Mouse (Mus musculus): ENCODE data around the gene Heg1. TPM values are rescaled to one million over a fixed set of nuclear protein-coding genes. Genes with fewer than 3 reads are reported as not detected.

Heg1 gene
- polyA plus RNA-seq, 1 experiment from 2014 or later, result 19.9 TPM

DNA sequence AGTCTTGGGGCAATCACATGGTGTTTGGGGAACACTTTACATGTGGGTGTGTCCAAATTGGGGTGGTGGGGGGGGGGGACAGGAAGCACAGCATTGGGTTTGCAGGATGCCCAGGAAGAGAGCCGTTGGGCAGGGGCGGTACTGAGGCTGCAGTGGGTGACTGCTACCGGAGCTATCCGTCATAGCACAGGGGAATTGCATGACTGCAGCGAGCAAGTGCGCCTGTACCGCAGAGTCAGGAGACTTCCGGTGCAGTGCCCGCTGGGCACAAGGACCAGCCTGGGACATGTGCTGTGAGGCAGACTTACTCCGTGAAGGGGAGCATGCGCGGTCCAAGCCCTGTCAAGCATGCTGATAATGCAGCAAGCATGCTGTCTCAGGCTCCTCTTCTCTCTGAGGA, 67.4 kb downstream of the Heg1 start:
- H3K4me3 ChIP-seq (replicated peaks), result peak overlapping the region; percentile 8
- H3K27me3 ChIP-seq, result no peaks in the 10 kb centered on the region
- peaks cover 31% of the 10 kb centered on the region for H3K36me3 ChIP-seq
- no peaks in the 10 kb centered on the region for H3K4me1 ChIP-seq
- no peaks in the 10 kb centered on the region for H3K9me3 ChIP-seq (replicated peaks)
- H3K9ac ChIP-seq, result no peak overlapping the region
- H3K4me2 ChIP-seq, result peak overlapping the region; percentile 43
- 59% methylated on average over 12 of the region's 12 CpGs for WGBS
- no peak for ATAC-seq (replicated peaks; ENCODE audit: low FRiP score)
- H3K27ac ChIP-seq, result no peak overlapping the region

DNA sequence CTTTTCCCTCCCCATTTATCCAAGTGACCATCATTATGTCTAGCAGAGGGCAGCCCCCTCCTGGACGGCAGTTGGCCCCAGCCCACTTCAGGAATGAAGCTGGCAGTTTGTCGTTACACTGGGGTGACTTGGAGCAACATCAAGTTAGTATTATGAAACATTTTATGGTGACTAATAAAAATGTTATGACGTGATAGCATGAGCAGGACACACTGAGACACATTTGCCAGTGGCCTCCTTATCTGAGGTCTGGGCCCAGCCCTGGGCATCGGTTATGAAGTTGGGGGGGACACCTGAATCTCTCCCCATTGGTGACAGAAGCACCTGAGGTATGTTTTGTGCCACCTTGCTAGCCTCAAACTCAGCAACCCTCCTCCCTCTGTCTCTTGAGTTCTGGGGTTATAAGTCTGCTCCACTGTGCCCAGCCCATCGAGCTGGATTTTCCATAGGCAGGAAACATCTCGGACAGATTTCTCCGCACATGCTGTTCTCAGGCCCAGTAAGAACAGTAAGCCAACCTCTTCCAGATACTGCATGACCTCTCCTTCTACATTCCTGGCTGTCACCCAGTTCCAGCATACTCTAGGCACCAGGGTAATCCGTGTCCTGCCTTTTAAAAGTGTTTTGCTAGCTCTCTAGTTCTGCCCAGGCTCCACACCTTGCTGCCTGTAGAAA, 68.9 kb downstream of the Heg1 start:
- H3K36me3 ChIP-seq, result peaks cover 34% of the 10 kb centered on the region
- no peak overlapping the region for H3K27ac ChIP-seq
- H3K9me3 ChIP-seq (replicated peaks), result no peaks in the 10 kb centered on the region
- no peaks in the 10 kb centered on the region for H3K27me3 ChIP-seq
- no peak for ATAC-seq (replicated peaks; ENCODE audit: low FRiP score)
- WGBS, result 80% methylated on average over 8 of the region's 8 CpGs
- H3K9ac ChIP-seq, result no peak overlapping the region
- H3K4me3 ChIP-seq (replicated peaks), result no peak overlapping the region
- no peaks in the 10 kb centered on the region for H3K4me1 ChIP-seq
- H3K4me2 ChIP-seq, result no peak overlapping the region

GRCm38 (mm10) chr16:33755293-33755692, 71.1 kb downstream of the Heg1 start:
- no peak overlapping the region for H3K4me2 ChIP-seq
- H3K9ac ChIP-seq, result no peak overlapping the region
- H3K4me3 ChIP-seq (replicated peaks), result no peak overlapping the region
- no peaks in the 10 kb centered on the region for H3K4me1 ChIP-seq
- H3K9me3 ChIP-seq (replicated peaks), result no peaks in the 10 kb centered on the region
- no peak for ATAC-seq (replicated peaks; ENCODE audit: low FRiP score)
- no peak overlapping the region for H3K27ac ChIP-seq
- WGBS, result 78% methylated on average over 8 of the region's 8 CpGs
- no peaks in the 10 kb centered on the region for H3K27me3 ChIP-seq
- H3K36me3 ChIP-seq, result peaks cover 33% of the 10 kb centered on the region

DNA sequence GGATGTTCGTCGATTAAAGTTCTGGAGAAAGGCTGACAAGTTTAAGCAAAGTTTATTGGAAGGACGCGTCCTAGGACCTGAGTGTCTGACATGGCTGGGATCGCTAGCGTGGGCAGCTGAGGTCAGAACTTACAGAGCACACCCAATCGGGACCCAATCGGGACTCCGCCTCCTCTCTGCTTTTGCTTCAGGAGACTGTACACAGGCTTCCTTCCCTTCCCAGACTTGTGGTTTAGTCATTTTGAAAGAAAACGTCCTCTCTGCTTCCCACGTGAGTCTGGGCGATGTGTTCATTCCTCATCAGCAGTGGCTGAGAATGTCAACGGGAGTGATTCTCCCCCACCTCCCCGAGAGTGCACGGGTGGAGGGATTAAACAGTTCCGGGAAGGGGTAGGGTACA, 71.8 kb downstream of the Heg1 start:
- no peak overlapping the region for H3K27ac ChIP-seq
- 74% methylated on average over 16 of the region's 16 CpGs for WGBS
- no peak for ATAC-seq (replicated peaks; ENCODE audit: low FRiP score)
- H3K4me1 ChIP-seq, result peaks cover 3% of the 10 kb centered on the region; the same call in 1 of the 2 replicates
- H3K27me3 ChIP-seq, result no peaks in the 10 kb centered on the region
- no peaks in the 10 kb centered on the region for H3K9me3 ChIP-seq (replicated peaks)
- H3K9ac ChIP-seq, result no peak overlapping the region
- H3K4me3 ChIP-seq (replicated peaks), result no peak overlapping the region
- H3K4me2 ChIP-seq, result no peak overlapping the region
- peaks cover 35% of the 10 kb centered on the region for H3K36me3 ChIP-seq

GRCm38 (mm10) chr16:33756396-33756795, 72.2 kb downstream of the Heg1 start:
- peaks cover 3% of the 10 kb centered on the region; the same call in 1 of the 2 replicates for H3K4me1 ChIP-seq
- ATAC-seq (replicated peaks; ENCODE audit: low FRiP score), result no peak
- WGBS, result 74% methylated on average over 6 of the region's 6 CpGs

DNA sequence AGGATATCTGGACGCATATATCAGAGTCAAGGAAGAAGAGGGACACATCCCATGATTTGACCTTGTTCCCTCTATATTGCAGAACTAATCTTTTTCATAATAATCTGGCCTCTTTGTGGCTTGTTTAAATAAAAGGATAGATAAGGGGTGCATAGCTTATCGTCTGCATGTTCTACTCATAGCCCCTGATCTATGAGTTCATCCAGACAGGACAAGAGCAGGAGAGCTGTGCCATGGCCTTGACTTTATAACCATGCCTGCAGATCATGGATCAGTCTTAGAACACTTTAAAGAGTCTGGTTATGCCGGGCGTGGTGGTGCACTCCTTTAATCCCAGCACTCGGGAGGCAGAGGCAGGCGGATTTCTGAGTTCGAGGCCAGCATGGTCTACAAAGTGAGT, 75.0 kb downstream of the Heg1 start:
- Histone ChIP-seq H3K9me3 (replicated peaks) (no peaks in the 10 kb centered on the region), H3K27me3 (no peaks in the 10 kb centered on the region), H3K4me1 (peaks cover 3% of the 10 kb centered on the region; the same call in 1 of the 2 replicates), H3K36me3 (peaks cover 25% of the 10 kb centered on the region), H3K9ac (no peak overlapping the region), H3K27ac (no peak overlapping the region), H3K4me2 (no peak overlapping the region), H3K4me3 (replicated peaks) (no peak overlapping the region)
- WGBS, result 89% methylated on average over 7 of the region's 7 CpGs
- no peak for ATAC-seq (replicated peaks; ENCODE audit: low FRiP score)

More at GRCm38 (mm10) chr16:33756396-33756795, 72.2 kb downstream of the Heg1 start:
- Histone ChIP-seq H3K27me3 (no peaks in the 10 kb centered on the region), H3K9me3 (replicated peaks) (no peaks in the 10 kb centered on the region), H3K4me2 (no peak overlapping the region), H3K36me3 (peaks cover 36% of the 10 kb centered on the region), H3K4me3 (replicated peaks) (no peak overlapping the region), H3K27ac (no peak overlapping the region), H3K9ac (no peak overlapping the region)

DNA sequence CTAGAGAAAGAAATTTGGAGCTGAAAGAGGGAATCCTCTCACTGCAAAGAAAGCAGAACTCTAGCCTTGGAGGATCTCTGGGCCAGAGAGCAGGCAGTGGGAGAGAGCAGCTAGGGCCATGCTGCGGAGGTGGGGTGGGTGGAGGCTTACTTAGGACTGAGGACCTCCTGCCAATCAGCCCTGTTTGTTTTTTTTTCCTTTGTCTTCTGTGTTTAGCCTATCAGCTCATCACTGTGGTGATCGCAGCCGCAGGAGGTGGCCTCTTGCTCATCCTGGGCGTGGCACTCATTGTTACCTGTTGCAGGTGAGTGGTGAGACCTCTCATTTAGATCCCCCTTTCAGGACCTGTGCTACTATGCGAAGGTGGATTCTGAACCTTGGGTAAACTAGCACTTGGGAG, 76.4 kb downstream of the Heg1 start:
- Histone ChIP-seq H3K9ac (no peak overlapping the region), H3K9me3 (replicated peaks) (no peaks in the 10 kb centered on the region), H3K4me3 (replicated peaks) (no peak overlapping the region), H3K27ac (no peak overlapping the region), H3K4me1 (peaks cover 3% of the 10 kb centered on the region; the same call in 1 of the 2 replicates), H3K4me2 (no peak overlapping the region), H3K27me3 (no peaks in the 10 kb centered on the region), H3K36me3 (peaks cover 19% of the 10 kb centered on the region)
- WGBS, result 60% methylated on average over 5 of the region's 5 CpGs
- ATAC-seq (replicated peaks; ENCODE audit: low FRiP score), result no peak

DNA sequence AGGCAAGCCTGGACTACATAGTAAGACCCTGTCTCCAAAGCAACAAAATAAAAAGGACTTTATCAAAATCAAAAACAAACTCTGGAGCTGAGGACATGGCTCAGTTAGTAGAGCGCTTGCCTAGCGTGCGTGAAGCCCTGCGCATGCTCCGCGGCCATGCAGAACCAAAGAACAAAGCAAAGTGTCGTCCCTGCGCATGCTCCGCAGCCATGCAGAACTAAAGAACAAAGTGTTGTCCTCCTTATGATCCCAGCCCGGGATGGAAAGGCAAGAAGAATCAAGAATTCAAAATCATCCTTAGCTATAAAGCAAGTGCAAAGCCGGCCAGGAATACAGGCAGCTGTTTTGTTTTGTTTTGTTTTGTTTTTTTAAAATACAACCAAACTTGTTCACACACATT, 76.8 kb downstream of the Heg1 start:
- H3K4me2 ChIP-seq, result no peak overlapping the region
- H3K4me3 ChIP-seq (replicated peaks), result no peak overlapping the region
- no peak for ATAC-seq (replicated peaks; ENCODE audit: low FRiP score)
- no peaks in the 10 kb centered on the region for H3K9me3 ChIP-seq (replicated peaks)
- H3K9ac ChIP-seq, result no peak overlapping the region
- H3K4me1 ChIP-seq, result peaks cover 3% of the 10 kb centered on the region; the same call in 1 of the 2 replicates
- 75% methylated on average over 11 of the region's 11 CpGs for WGBS
- peaks cover 19% of the 10 kb centered on the region for H3K36me3 ChIP-seq
- H3K27ac ChIP-seq, result no peak overlapping the region
- H3K27me3 ChIP-seq, result no peaks in the 10 kb centered on the region

- Histone ChIP-seq H3K27ac (no peak overlapping the region), H3K9ac (no peak overlapping the region), H3K9me3 (replicated peaks) (no peaks in the 10 kb centered on the region), H3K4me1 (peaks cover 3% of the 10 kb centered on the region; the same call in 1 of the 2 replicates), H3K4me3 (replicated peaks) (no peak overlapping the region), H3K4me2 (no peak overlapping the region), H3K27me3 (no peaks in the 10 kb centered on the region), H3K36me3 (peaks cover 12% of the 10 kb centered on the region)
- WGBS, result 48% methylated on average over 12 of the region's 12 CpGs
- no peak for ATAC-seq (replicated peaks; ENCODE audit: low FRiP score)
Measured at GRCm38 (mm10) chr16:33764501-33765193, 80.5 kb downstream of the Heg1 start.

DNA sequence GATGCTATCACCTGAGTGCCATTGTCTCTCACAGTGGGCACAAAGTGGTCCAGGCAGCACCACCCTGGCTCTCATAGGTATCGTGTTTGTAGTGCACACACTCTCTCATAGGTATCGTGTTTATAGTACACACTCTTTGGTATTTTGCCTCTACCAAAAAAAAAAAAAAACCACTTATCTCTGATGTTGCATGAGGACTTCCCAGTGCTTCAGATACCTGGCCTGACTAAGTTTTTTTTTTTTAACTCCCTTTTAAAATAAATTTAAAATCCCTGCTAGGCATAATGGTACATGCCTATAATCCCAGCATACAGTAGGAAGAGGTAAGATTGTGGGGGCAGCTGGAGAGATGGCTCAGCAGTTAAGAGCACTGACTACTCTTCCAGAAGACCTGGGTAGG, 81.3 kb downstream of the Heg1 start:
- Histone ChIP-seq H3K36me3 (peaks cover 12% of the 10 kb centered on the region), H3K9ac (no peak overlapping the region), H3K4me3 (replicated peaks) (no peak overlapping the region), H3K4me2 (no peak overlapping the region), H3K27me3 (no peaks in the 10 kb centered on the region), H3K4me1 (peaks cover 2% of the 10 kb centered on the region; the same call in 1 of the 2 replicates), H3K9me3 (replicated peaks) (no peaks in the 10 kb centered on the region), H3K27ac (no peak overlapping the region)
- WGBS, result 91% methylated on average over 2 of the region's 2 CpGs
- ATAC-seq (replicated peaks; ENCODE audit: low FRiP score), result no peak

- Histone ChIP-seq H3K4me2 (no peak overlapping the region), H3K27ac (no peak overlapping the region), H3K27me3 (no peaks in the 10 kb centered on the region), H3K4me3 (replicated peaks) (no peak overlapping the region), H3K36me3 (peaks cover 9% of the 10 kb centered on the region), H3K9me3 (replicated peaks) (no peaks in the 10 kb centered on the region), H3K9ac (no peak overlapping the region), H3K4me1 (no peaks in the 10 kb centered on the region)
- ATAC-seq (replicated peaks; ENCODE audit: low FRiP score), result no peak
- WGBS, result 83% methylated on average over 12 of the region's 12 CpGs
Measured at GRCm38 (mm10) chr16:33766309-33766708, 82.1 kb downstream of the Heg1 start.

GRCm38 (mm10) chr16:33766757-33767156, 82.6 kb downstream of the Heg1 start:
- no peaks in the 10 kb centered on the region for H3K9me3 ChIP-seq (replicated peaks)
- H3K27me3 ChIP-seq, result no peaks in the 10 kb centered on the region
- H3K27ac ChIP-seq, result no peak overlapping the region
- H3K36me3 ChIP-seq, result peaks cover 9% of the 10 kb centered on the region
- WGBS, result 67% methylated on average over 15 of the region's 15 CpGs
- no peak overlapping the region for H3K9ac ChIP-seq
- H3K4me1 ChIP-seq, result no peaks in the 10 kb centered on the region
- no peak overlapping the region for H3K4me2 ChIP-seq
- no peak for ATAC-seq (replicated peaks; ENCODE audit: low FRiP score)
- no peak overlapping the region for H3K4me3 ChIP-seq (replicated peaks)

Measured in kidney, embryonic 15.5 days (tissue).